Mouse (Mus musculus) spleen, embryonic (tissue): Measurements from ENCODE around the gene Col5a1.

Experiments
- CTCF ChIA-PET: fragments of 350-600 bp; sonication (Branson Sonifier 250); formaldehyde crosslinking; loops from one replicate; lab custom pipeline; 2022; lab: Charles Lee

The Col5a1 gene

DNA sequence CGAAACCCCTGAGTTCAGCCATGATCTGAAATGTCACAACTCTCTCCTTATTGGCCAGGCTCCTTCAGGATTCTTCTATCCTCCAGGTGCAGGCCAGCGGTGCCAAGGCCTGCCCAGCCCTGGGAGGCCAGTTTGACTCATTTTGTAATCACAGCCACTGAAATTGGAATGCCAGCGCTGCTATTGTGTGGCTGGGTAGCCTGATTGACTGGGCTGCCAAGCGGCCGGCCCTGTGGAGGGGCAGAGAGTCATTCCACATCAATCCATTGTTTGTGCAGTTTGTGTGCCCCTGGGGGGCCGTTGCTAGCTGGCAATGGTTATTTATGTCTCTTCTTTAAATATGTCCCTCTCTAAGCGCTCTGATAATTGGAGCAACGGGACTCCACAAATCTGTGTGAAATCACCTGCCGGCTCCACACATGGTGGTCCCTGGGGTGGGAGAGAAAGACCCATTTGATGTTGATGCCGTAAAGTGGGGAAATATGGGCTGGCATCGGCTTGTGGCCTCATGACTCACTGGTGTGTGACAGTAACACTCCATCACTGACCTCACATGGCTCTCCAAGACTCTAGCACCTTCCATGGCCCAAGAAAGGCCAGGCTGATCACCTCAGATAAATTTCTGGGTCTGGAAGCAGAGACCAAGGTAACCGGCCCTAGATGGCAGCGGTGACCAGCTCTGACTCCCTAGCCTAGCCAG, 147.9 kb downstream of the Col5a1 start:
- CTCF ChIA-PET = no interaction called here

GRCm38 (mm10) chr2:28036788-28037187, 150.6 kb downstream of the Col5a1 start:
- CTCF ChIA-PET = no interaction called here

- CTCF ChIA-PET = no interaction called here
Observed at GRCm38 (mm10) chr2:28037505-28038390, 151.5 kb downstream of the Col5a1 start.

GRCm38 (mm10) chr2:28038391-28039096, 152.3 kb downstream of the Col5a1 start:
- CTCF ChIA-PET = no interaction called here

DNA sequence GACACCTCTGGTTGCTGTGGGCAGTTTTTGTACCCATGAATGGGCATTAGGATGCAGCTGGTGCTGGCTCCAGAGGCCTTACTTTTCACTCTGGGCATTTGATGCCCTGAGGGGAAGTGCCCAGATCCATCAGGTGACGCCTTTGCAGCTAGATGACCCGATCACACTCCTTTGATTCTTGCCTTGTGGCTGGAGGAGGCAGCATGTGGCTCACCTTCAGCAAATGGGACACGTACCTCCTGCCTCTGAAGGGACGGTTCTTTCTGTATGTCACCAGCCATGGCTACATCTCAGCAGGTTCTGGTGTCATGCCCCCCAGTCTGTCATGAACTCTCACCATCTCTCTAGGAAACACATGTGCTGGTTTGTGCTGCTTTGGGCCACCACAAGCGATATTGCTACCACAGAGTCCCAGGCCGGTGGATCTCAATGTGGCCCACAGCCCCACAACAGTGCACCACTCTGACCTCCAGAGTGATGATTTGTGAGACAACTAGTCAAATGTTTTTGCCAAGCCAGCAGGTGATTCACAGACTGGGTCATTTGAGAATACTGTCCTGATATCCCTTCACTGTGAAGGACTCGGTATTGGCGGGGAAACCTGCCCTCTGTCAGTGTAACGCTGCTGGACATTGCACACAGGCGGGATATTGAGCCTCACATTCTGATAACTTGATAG, 153.6 kb downstream of the Col5a1 start:
- CTCF ChIA-PET = no interaction called here

DNA sequence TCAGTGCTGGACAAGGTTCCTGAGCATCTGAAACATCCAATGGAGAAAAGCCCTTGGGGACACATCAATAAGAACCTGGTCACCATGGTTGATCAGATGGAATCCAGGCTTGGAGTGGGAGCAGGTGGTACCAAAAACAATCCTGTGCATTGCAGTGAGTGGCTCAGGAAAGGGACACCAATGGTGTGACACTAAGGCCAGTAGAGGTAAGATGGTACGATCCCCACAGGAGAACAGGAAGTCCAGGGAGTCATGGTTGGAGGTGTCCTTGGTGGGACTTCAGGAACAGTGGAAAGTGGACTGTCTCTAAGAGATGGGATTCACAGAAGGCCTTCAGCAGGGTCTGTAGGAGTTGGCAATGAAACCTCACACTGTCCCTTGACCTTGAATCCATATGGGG, 154.2 kb downstream of the Col5a1 start:
- CTCF ChIA-PET = no interaction called here

GRCm38 (mm10) chr2:28044920-28045598, 158.8 kb downstream of the Col5a1 start:
- CTCF ChIA-PET = no interaction called here

DNA sequence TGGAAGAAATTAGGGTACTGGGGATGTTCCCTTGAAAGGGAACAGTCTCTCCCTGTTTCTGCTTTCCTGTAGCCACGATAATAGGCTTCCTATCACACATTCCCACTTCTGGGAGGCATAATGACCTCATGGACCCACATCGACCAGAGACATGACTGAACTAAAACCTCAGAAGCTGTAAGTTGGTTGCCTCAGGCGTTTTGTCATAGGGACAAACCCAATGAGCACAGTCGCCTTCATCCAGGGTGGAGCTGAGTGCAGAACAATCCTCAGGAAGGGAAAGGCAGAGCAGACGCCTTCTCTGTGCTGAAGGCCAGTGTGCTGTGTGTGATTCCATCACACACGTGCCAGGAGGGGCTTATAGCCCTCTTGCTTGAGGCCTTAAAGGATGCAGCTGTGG, 160.1 kb downstream of the Col5a1 start:
- CTCF ChIA-PET = no interaction called here

GRCm38 (mm10) chr2:28047092-28047491, 160.9 kb downstream of the Col5a1 start:
- CTCF ChIA-PET = no interaction called here

GRCm38 (mm10) chr2:28059922-28060321, 173.7 kb downstream of the Col5a1 start:
- CTCF ChIA-PET = no interaction called here

- CTCF ChIA-PET = no interaction called here
Observed at GRCm38 (mm10) chr2:28063711-28064338, 177.6 kb downstream of the Col5a1 start.

- CTCF ChIA-PET = no interaction called here
Observed at GRCm38 (mm10) chr2:28064339-28065080, 178.3 kb downstream of the Col5a1 start.

DNA sequence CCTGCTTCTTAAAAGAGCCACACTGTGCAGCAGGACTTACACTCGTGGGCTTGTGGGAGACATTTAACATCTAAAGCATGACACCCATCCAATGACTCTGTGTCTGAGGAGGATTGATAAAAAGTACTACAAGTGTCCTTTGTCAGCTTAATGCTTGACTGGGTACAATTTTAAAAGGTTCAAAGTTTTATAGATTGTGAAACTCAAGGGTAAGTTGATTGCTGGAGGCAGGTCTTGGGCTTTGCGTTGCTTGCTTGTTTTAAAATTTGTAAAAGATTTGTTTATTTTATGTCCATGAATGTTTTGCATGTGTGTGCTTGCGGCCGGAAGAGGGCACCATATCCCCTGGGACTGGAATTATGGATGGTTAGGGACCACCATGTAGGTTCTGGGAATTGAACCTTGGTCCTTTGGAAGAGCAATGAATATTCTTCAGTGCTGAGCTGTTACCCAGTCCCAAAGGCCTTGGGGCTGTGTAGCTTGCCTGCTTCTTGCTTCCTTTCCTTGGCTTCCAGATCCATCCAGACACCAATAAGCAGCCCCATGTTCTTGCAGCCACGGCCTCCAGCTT, 178.9 kb downstream of the Col5a1 start:
- CTCF ChIA-PET = no interaction called here

GRCm38 (mm10) chr2:28066686-28067085, 180.5 kb downstream of the Col5a1 start:
- CTCF ChIA-PET = no interaction called here

DNA sequence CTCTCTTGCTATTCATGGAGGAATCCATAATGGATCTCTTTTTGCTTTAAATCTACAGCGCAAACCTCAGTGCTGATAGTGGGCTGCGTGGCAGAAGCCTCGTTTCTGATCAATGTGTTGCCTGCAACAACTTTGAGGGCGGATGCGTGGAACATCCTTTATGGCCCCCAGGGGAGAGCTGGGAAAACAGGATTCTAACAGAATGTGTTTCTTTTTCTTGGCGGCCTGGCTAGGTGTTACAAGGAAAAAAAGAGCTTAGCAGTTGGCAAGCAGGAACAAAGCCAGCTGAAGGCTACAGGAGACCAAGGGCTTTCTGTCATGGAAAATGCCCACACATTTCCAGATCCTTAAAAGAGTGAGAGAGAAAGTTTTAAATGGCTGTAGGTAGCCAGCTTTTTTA, 180.9 kb downstream of the Col5a1 start:
- CTCF ChIA-PET = no interaction called here

DNA sequence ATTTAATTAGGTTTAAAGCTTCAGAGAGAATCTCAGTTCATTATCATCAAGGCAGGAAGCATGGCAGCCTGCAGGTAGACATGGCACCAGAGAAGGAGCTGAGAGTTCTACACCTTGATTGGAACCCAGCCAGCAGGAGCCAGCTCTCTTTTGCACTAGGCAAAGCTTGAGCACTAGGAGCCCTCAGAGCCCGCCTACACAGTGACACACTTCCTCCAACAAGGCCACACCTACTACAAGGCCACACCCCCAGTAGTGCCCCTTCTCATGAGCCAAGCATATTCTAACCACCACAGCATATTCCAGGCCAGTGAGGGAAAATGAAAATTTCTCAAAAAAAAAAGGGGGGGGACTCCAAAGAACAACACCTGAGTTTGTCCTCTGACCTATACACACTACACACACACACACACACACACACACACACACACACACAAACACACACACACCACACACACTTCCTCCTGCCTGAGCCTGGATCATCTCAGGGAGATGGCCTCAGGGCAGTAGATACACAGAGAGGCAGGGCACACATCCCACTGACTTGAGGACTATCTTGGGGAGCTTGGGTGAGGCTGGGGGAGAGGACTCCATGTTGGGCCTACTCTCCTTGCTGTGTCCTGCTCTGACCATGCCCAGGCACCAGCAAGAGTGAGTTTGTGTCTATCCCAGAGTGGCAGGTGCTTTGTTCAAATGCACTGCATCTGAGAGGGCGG, 181.8 kb downstream of the Col5a1 start:
- CTCF ChIA-PET = no interaction called here

GRCm38 (mm10) chr2:28068537-28068878, 182.3 kb downstream of the Col5a1 start:
- CTCF ChIA-PET = no interaction called here

DNA sequence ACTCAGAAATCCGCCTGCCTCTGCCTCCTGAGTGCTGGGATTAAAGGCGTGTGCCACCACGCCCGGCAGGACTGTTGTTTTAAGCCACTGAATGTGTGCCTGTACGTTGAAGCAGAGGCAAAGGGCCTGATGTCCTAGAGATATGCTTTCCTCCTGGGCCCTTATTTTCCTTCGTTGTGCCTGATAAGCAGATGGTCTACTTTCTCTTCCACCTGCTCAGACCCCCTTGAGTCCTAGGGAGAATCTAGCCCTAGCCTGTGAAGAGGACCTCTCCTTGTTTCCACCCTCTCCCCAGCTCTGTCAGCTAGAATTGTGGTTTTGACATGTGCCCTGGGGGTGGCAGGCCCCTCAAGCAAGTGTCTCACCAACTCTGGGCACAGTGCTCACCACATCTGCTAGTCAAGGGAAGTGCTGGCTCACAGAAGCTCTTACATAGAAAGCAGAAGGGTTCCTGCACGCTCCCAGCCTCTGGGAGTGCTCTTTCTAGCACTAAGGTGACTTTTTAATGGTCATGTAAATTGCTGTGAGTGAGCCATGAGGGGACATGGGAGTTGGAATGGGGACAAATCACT, 189.5 kb downstream of the Col5a1 start:
- CTCF ChIA-PET = no interaction called here

- CTCF ChIA-PET = no interaction called here
Observed at GRCm38 (mm10) chr2:28084768-28085167, 198.5 kb downstream of the Col5a1 start, which contains the start of gene Fcnb. TSS of gene Fcnb (minus strand) at chr2:28084885.
